Mouse (Mus musculus) gastrocnemius, postnatal 25 days (tissue): ENCODE results near the gene Prkag2. TPM values are rescaled to one million over a fixed set of nuclear protein-coding genes. Genes with fewer than 3 reads are reported as not detected.
"Not testable (repeated sequence)": the region's sequence is repeated elsewhere in the genome, so short reads cannot be mapped to it uniquely, and the experiment has no call there.

Experiments
- DNase-seq: peaks from one replicate; pipeline ENCODE4 v3.0.0; 2022
- total RNA-seq, 2 experiments: library from RNA; stranded (reverse); gene quantifications; 1 replicate in 1 of 2; 2 replicates in 1 of 2; pipeline ENCODE4 v1.2.3; 2021

The Prkag2 gene
- total RNA-seq, 2 experiments from 2014 or later: 9.4 to 20.5 TPM

DNA sequence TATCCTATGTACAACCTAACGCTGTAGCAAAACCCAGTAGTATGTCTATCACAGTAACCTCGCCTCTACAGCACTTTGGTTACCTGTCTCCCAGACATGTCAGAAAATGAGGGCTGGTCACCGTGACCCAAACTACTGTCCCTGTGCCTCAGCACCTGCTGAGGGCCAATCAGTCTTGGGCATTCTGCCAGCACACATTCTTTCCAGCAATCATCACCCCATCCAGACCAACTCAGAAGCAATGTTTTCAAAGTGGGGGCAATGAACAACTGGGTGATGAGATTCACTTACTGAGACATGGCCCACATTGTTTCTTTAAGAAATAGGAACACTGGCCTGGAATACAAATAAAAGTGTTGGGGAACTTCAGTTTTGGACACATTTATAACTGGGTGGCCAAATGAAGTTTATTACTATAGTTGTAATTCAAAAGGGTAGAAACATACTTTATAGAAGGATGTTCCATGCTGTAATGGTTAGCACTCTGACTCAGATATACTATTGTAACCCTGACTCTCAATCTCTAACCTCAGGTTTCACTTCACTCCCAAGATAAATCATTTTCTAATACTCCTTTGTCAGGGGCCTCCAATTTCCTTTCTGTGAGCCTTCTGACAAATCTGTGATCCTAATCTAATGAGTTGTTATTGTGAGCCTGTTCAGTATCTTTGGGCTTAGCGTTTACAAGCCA lies 274.9 kb downstream of the Prkag2 start:
- no peak for DNase-seq

DNA sequence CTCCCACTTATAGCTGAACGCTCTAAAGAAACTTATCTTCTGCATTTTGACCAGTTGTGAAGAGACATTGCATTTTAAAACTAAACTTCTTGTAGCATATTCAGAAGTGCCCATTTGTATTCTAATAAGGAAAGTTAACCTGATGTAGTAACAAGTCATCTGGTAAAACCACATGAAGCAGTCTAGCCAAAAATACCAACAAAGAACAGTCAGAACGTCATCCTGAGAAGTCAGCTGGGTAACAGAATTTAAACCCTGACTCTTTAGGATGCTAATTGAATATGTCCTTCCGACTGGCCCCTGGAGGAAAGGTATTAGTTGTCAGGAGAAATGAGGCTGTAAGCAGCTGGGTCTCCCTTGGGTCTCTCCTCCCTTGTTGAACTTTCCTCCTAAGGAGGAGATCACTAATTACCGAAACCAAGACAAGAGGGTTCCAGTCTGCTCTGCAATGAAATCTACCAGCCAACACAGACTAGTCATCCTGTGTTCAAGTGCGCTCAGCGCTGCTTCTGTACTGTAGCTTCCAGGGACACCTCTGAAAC lies 276.5 kb downstream of the Prkag2 start:
- no peak for DNase-seq

DNA sequence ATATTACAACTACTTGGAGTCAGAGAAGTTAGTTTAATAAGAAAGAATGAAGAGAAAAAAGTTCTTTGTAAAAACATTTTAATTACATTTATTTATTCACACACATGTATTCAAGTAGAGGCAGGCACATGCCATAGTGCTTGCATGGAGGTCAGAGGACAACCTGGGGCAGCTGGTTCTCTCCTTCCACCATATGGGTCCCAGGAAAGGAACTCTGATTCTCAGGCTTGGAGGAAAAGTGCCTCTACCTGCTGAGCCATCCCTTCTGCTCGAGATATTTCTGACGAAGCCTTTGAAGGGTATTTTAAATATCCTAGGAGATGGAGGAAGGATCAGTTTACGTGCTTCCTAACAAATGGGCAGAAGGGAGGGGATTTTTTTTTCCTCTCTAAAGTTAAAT lies 277.7 kb downstream of the Prkag2 start:
- DNase-seq: no peak

DNA sequence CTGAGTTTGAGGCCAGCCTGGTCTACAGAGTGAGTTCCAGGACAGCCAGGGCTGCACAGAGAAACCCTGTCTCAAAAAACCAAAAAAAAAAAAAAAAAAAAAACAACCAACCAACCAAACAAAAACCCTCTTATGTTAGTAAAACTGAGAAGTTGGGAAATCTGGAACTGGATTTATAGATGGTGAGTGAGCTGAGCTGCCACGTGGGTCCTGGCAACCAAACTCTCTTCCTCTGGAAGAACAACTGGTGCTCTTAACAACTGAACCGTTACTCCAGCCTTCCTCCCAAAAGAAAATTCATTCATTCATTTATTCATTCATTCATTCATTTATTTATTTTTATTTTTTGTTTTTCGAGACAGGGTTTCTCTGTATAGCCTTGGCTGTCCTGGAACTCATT lies 278.2 kb downstream of the Prkag2 start:
- DNase-seq: not testable (repeated sequence)

DNA sequence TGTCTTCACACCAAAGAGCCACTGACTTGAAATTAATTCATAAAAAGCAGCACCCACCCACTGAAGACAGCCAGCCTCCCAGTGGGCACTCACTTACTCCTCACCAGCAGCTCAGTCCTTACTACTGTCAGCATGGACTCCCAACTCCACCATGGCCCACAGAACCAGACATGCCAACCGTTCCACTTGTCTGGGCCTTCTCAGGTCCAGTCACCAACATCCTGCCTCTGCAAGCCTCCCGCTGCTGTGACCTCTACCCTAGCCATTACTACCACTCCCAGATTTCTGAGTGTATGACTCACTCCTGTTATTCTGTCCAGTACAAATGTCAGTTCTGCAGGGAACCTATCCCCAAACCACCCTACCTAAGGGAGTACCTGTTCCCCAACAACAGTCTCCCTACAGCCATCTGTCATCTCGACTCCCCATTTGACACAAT lies 279.0 kb downstream of the Prkag2 start:
- no peak for DNase-seq

DNA sequence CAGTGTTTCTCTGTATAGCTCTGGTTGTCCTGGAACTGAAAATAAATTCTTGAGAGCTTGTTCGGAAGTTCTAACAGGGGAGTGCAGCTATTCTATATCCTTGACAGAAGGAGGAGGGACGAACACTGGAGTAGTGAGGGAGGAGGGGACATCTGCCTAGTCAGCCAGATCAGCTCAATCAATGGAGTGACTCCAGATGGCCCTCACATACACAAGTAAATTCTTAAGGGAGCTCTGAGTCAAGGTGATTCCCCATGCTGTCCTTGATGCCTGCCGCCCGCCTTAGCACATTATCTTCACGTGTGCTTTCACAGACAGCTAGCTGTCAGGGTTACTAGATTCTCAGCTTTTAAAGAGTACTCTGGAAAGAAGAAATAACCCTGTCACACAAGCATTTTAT lies 279.8 kb downstream of the Prkag2 start:
- DNase-seq: no peak

DNA sequence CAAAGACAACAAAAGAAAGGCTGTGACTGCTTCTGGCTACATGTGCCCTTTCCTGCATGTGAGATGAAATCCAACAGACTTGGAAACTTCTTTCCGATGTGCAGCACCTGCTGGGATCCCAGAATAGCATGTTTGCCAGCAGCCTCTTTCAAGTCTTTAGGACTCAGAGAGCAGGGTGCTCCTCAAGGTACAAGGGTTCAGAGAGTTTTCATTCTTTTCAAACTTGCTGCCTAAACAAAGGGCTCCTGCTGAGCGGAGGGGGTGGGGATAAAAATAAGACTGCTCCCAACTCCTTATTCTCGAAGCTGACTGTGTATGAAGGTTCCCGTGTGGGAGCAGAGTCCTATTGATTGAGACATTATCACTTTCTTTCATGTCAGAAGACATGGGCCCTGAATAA lies 283.3 kb downstream of the Prkag2 start:
- DNase-seq: no peak

DNA sequence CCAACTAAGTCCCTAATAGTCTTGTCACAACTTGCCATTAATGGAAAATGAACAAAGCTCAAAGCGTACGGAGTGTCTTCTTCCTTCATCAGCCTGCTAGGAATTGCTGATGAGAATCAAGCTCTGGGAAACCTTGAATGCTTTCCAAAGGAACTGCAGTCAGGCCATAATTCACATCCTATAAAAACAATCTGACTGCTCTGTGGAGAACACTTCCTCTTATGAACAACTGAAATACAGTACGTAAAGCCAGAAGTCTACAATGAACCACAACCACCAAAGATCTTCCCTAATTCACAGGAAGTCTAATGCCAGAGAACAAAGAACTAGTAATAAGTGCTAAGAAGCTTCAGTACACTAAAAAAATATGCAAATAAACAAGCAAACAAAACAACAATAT lies 286.5 kb downstream of the Prkag2 start:
- DNase-seq: no peak

DNA sequence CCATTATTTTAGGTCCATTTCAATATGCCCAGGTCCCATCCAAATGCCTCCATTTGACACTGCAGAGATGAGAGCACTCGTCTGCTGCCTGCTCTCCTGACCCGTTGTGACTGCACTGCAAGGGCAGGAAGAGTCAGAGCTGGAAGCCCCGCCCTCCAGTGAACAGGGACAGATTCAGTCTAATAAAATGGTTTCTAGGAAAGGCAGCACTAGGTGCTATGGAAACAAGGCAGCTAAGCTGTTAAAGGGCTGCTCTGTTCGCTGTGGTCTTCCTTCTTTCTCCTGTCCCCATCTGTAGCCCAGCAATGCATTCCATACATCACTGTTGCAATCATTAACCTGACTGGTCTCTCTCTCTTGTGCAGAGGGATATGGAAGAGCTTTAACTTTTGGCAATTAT lies 287.4 kb downstream of the Prkag2 start:
- DNase-seq: no peak

Other genes starting within 250 kb of the Prkag2 start
- not detected for gene Galntl5, start 80.8 kb upstream of the Prkag2 start, total RNA-seq
- gene Galnt11, start 121.3 kb upstream of the Prkag2 start, total RNA-seq: 10 to 100 TPM; 10.4 to 12.5 TPM
- gene E130116L18Rik, start 122.5 kb upstream of the Prkag2 start, total RNA-seq: not detected